Mouse (Mus musculus) left cerebral cortex, adult 8-10 months (tissue): ENCODE results near the gene Fbxl18. TPM values are rescaled to one million over a fixed set of nuclear protein-coding genes. Genes with fewer than 3 reads are reported as not detected.

Experiments
- DNase-seq, 2 experiments: peaks; one replicate each; pipeline ENCODE4 v3.0.0; 2022; ENCODE audit warnings: low spot score in 2 of 2
- total RNA-seq, 4 experiments: library from RNA; stranded (reverse); gene quantifications; 2 replicates each; pipeline ENCODE4 v1.2.4; 2022

The Fbxl18 gene
- total RNA-seq, 4 experiments from 2014 or later = 28.8 to 30.9 (median 29.6) TPM

DNA sequence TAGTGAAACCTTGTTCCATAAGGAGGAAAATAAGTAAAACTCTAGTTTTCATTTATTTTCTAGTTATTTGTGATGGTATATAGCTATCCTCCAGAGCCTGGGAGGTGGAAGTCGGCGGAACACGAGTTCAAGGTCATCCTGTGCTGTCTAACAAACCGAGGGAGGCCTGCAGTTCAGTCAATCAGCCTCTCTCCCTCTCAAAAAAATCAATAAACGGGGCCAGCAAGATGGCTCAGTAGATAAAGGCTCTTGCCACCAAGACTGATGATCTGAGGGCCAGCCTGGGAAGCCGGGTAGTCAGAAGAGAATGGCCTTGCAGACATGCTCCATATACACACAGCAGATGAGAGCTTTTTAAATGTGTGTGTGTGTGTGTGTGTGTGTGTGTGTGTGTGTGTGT lies 71.1 kb downstream of the Fbxl18 start:
- DNase-seq = no peak

DNA sequence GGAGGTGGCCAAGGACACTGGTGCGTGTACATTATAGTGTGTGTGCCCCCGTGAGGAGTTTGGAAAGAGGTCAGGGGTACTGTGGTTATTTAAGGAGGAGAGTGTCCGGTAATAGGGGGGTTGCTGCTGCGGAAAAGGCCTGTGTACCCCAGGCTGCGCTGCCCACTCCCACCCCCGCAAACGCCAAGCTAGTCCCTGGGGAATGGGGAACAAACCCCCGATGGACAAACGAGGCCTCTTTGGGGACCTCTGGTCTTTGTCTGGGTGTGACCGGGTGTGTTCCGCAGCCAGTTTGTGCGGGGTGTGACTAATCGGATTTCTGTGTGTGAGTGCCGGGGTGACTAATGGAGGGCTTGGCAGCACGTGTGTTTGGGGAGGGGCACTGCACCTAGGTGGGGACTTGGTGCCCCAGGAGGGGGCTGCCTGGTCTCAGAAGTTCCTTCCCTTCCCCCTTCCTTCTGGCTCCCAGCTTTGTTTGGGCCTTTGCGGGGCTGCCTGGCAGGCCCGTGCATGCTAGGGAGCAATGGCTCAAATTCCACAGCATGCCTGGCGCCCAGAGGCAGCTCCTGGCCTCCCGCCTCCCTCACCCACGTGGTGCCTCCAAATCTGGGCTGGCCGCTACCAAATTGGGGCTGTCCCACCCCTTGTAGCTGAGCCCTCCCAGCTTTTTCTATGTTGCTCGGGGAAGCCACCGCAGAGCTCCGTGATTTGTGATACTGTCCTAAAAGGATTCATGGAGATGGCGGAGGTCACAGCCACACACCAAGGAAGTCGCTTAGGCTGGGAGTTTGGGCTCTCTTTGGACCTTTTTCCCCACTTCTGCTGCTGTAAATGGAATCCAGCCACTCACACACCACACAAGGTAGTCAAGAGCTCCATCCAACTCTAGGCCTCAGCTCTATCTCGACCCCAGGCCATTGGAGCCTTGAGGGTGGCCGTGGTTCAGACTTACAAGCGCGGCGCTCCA lies 71.8 kb downstream of the Fbxl18 start:
- DNase-seq = peak; percentile 46 to 70

DNA sequence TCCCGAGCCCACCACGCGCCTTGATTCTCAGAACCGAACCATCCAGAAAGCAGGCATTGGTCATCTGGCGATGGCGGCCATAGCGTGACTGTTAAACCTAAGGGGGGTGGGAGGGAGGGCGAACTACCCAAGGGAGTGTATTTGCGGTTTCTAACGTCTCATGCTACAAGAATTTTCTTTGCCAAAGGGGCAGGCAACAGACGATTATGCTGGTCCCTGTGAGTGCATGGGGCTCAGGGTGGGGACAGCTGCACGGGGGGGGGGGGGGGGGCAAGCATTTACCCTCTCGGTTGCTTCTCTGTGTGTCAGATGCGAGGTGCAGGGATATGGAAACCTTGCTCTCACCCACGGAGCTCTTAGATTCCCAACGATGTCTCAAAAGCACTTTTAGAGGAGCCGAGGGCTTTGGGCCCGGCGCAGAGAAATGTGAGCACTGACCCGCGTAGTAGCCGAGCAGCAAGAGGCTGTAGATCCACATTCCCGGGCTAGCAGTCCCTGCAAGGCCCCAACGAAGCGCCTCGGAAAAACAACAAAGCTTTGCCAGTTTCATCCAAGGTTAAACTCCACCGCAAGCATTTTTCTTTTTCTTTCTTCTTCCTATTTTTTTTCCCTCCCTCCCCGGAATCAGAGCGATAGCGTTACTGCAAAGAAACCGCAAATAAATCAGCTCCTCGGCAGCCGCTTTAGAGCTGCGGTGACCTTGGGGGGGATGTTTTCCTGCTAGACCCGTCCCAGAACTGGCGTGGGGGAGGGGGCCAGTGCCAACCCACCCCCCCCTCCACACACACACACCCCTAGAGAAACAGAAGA lies 72.7 kb downstream of the Fbxl18 start:
- no peak for DNase-seq

DNA sequence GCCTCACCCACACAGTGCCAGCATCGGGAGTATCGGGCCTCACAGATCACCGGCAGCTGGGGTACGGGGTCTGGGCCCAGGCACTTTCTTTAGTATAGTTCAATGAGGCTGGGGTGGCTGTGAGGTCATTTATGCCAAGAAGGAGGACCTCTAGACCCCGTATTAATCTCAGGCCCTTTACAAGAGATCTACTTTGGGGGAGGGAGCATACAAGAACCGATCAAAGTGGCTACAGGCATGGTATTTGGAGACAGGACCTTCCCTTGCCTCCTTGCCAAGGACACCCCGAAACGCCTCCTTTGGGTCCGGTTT lies 73.3 kb downstream of the Fbxl18 start:
- DNase-seq = no peak

DNA sequence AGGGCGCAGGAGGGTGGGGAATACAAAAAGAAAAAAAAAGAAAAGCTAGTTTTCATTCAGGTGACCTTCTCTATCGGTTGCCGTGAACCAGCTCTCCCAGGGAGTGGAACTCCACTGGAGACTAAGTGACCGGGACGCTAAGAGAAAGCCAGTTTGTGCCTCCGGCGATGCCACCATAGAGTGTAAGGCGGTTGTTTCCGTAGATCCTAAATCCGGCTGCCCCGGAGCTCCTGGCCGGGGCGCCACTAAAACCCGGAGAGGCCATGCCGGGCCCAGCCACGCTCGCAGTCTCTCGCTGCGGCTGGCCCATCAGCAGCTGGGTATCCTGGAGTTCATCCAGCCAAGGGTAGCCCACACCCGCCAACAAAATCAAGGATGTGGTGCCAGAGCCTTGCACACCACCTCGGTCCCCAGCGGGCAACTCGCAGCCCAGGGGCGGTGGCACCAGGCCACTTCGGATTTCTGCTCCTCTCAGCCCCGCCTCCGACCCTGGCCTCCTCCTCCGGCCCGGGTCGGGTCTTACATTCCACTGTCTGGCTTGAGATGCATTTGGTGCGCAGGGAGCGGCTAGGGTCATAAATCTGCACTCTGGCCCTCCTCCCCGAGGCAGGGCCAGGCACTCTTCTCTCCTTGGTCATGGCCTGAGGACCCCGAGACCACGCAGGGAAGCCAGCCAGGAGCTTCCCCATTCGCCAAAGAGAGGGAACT lies 73.8 kb downstream of the Fbxl18 start:
- DNase-seq = peak; percentile 61 to 74

DNA sequence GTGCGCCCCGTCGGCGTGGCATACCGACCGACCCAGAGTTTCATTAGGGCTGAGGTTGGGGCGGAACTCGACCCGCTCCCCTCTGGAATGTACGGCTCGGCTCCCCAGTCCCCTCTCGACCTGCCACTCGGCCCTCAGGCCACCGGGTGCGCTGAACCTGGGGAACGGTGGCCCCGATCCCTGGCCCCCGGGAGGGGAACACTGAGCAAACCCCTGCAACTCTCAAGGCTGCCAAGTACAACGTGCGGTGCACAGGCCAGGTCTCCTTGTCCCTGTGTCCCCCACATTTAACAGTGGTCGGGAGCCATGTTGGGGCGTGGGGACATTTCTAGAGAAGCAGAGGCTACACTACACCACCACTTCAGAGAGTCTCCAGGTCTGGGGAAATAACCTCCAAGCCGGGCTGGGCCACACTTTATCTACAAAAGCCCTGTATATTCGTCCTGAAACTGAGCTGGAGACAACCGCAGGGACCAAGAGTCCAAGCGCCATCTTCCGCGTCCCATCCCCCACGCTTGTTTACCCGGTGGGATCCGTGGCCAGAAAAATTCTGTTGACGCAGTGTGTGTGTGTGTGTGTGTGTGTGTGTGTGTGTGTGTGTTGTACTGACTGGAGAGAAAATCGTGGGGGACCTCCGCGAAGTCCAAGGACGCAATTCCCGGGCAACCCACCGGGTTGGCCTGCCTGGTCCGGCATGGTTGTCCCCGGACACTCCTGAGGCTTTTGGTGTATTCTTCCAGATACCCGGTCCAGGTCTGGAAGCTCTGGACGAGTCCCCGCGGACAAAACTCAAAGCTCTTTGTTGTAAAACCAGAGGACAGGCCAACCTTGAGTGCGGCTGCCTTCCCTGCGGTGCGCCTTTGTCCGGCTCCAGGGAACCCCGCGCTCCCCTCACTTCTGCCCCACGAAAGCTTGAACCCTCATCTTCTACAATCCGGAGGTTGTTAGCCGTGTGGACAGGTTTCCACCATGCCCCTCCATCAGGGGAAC lies 74.7 kb downstream of the Fbxl18 start:
- peak; percentile 52 to 69 for DNase-seq

DNA sequence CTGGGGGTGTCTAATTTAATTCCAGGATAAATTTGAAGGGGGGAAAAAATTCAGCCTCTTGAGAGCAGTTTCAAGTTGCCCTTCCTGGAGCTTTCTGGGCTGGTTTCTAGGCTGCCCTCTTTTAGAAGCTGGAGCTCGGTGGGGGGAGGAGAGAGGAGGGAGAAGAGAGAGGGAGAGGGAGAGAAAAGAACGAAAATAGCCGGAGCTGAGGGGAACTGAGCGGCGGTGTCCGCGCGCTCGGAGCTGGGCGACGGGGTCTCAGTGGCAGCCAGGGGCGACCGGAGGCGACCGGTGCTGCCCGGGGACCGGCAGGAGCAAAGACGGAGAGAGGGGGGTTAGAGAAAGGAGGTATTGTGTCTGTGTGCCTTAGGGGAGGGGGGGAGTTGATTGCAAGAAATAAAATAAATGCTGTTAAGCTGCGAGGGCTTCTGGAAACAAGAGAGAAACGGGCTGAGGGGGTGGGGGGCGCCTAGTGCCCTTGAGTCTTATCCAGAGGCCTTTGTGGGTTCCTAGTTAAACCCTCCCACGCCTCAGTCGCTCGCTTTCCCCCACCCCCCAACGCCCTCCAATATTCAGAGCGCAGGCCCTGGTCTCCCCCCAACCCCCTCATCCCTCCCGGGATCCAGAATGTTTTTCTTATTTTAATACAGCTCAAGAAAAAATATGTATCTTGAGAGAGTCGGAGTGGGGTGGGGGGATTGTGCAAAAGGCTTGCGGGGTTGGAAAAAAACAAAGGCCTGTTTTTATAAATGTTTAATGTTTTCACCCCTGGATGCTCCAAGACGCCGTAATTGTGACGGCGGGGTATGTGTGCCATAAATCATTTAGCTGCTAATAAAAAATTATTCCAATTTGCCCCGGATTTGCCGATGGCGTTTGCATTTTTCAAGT lies 75.6 kb downstream of the Fbxl18 start:
- DNase-seq = peak; percentile 67 to 81

DNA sequence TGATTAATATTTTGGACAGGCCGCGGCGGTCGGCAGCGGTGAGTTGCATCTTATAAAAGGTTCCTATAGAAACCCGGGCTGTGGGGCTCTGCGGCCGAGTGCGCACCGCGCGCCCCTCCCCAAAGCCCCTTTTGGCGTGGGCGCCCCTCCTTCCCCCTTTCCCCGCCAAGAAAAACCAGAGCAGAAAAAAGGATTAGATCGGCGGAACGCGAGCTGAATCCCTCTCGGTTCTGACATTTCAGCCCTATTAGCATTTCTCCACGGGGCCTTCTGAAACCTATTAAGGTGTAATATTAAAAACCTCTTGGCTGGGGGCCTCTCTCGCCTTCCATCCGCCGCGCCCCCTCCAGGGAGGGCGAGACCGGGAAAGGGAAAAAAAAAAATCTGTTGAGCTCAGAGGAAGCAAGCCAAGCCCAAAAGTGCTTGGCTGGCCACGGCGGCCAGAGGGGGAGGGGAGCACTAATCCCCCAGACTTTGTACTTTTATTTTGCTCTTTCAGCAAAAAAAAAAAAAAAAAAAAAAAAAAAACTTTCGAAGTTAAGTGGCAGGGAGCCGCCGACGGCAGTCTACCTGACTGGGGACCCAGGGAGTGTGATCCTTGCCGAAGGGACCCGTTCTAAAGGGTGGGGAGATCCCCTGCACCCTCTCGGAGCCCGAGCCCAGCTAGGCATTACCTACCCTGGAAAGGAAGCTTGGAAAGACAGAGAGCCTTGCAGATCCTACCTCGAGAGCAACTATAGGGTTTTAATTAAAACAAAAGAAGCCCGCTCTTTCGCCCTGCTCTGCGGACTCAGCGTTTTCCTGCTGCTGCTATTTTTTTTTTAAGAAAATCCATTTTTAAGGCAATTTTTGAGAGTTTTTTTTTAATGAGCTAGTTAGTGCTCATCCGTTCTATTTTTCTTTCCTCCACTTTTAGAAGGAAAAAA lies 76.5 kb downstream of the Fbxl18 start:
- DNase-seq = peak; percentile 40 to 48

DNA sequence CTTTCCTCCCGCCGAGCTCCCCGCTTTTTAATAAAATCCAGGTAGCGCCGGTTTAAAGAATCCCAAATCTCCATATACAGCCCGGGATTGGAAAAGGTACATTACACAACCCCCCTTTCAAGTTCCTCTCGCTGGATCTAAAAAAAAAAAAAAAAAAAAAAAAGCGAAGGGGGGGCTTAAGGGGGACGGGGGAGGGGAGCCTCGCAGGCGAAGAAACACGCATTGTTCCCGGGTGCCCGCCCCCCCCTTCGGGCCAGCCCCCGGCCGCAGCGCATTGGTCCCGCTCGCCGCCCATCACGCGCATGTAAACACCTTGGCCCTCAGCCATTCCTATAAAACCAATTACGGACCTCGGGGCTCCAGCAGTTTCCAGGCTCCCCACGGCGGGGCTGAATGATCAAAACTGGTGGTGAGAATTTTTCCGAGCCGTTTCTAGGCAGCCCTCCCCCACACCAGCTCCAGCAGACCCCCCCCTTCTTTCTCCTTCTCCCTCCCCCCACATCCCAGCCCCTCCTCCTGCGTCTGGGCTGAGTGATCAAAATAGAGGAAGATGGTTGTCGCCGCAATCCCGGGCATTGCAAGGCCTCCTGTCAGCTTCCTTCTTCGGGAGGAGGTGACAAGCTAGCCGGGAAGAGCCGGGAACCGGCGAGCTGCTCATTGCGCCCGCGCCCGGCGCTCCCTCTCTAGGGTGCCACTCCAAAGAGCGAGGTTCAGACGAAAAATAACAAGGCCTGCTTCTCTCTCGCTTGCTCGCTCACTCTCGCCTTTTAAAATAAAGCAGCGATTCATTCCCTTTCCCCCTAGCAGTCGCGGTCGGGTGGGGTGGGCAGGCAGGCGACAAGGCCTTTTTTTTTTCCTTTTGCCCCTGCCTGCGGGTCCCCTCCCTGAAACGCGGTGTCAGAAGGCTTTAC lies 77.4 kb downstream of the Fbxl18 start, which contains the start of gene Tnrc18:
Gene Tnrc18, minus strand, starts transcription at position 139 of the 911 bp plus-strand sequence.
- peak; percentile 99 for DNase-seq

Other genes starting within 250 kb of the Fbxl18 start
- gene Slc29a4, start 202.9 kb downstream of the Fbxl18 start, total RNA-seq = 10 to 100 TPM in 1 of 4 experiments, 1 to 10 TPM in 3; 6.3 to 16.9 (median 9.3) TPM
- 100 to 1,000 TPM; 112 to 134 (median 116) TPM for gene Tnrc18, start 77.8 kb downstream of the Fbxl18 start, total RNA-seq
- gene Actb, start 11.3 kb upstream of the Fbxl18 start, total RNA-seq = 1,000 to 10,000 TPM; 2,552 to 2,721 (median 2,651) TPM
- gene Fscn1, start 64.9 kb upstream of the Fbxl18 start, total RNA-seq = 100 to 1,000 TPM; 218 to 276 (median 259) TPM
- gene Rnf216, start 217.6 kb upstream of the Fbxl18 start, total RNA-seq = 10 to 100 TPM; 42.4 to 47.3 (median 45.2) TPM